Mouse (Mus musculus): ENCODE measurements around the gene Gm27021.

DNA sequence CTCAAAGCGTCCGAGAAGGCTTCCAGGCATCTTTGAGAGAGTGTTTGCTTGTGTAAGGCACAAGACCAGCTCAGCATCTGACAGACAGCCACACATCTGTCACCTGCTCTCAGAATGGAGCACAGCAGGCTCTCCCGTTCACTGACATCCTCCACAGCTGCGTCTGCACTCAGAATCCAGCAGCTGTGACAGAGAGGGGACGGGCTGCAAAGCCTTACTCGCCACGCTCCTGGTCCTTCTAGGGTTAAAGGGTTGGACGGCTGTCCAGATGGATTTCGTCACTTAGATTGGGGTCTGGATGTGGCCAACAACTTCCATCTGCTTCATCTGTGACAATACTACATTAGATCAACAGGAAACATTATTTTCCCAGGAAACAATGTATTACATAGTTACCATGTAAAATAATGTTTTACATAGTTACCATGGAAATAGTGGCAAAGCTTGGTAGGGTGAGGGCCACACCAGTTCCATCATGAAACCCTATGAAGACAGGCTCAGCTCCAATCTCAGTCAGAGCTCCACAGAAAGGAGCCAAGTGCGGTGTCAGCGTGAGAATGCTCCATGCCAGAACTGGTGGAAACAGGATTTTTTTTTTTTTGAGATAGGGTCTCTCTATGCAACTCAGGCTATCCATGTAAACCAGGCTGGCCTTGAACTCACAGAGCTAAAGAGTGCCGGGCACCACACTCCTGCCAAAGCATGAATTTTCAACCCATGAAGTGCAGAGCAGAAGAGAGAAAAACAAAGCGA, 28.7 kb upstream of the Gm27021 start:
- TF ChIP-seq CTCF (IDR thresholded peaks at IDR 0.05; ENCODE audit: borderline replicate concordance, insufficient read depth, low read length) (no peak), POLR2A (IDR thresholded peaks at IDR 0.05; ENCODE audit: low read depth, low read length) (no peak)
